Mouse (Mus musculus) cerebellum, adult 2 months (tissue): ENCODE results near the gene Klk1b8.

Experiments used
- CTCF ChIP-seq: fragments of 200-500 bp; IDR thresholded peaks from 2 replicates; pipeline ENCODE4 v1.5.1; 2011; ENCODE audit warnings: low read depth, mild to moderate bottlenecking, control low read depth, low read length, moderate library complexity, borderline replicate concordance; ENCODE audit not compliant: insufficient read depth
- POLR2A ChIP-seq: fragments of 200-500 bp; IDR thresholded peaks from 2 replicates; pipeline ENCODE4 v1.6.1; 2011; ENCODE audit warnings: low read length, control low read depth, borderline replicate concordance; ENCODE audit not compliant: insufficient read depth

DNA sequence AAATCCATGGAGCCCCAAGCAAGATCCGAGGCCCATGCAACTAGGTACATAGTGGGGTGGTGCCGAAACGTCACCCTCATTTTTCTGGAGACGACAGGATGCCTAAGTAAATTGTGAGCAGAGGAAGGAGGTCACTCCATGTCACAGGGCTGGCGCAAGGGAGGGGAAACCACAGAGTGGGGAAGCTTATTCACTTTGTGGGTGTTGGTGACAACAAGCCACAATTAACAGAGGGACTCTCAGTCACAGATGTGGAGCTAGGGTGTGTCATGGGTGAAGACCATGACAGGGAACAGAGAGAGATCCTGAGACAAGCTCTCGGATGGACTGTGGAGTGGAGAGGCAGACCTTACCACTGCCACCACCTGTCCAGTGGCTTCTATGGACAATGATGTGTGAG, 29.4 kb upstream of the Klk1b8 start:
- TF ChIP-seq CTCF (no peak), POLR2A (no peak)
